In the genomic region with DNA sequence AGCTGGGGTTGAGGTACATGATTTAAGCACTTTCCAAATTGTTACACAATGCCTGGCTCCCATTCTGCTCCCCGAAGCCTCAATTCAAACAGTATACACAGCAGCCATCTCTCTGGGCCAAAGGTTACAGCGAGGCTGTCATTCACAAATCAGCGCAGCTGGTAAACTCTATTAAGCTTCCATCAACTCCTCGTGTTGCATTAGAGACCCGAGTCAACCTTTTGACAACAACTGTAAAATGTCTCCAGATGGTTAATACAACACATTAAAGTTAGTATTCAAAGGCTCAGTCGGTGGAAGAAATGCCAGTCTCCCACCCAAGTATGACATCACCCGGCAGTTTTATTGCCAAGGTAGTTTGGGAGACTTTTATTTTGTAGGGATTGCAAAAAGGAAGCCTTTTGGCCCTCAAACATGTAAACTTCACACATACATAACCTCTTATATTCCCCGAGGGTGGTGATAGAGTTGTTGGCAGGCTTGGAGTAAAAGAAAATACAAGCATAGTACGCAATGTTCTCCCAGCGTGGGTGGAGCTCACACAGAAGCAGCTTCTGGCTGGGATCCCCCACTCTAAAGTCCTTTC, we compare ENCODE assay signal across 10 mouse cellular contexts.
DNase-seq lines count a peak whose midpoint lies in the region; ATAC-seq and TF ChIP-seq lines count a peak whose summit lies in the region.
"Had no signal": no experiment of that assay in that cellular context is flagged by ENCODE, and none has a peak within 500 bp of the region (broad histone marks: within the 10 kb centered on the region; RNA-seq: fewer than 3 reads in every experiment).

No protein-coding gene starts in this region.

- no peak overlapping the region for H3K9ac ChIP-seq in hindbrain, embryonic 11.5 days (ENCODE audit: low read depth, low read length)
- H3K9ac ChIP-seq in midbrain, embryonic 15.5 days = no peak overlapping the region

- H3K9me3 ChIP-seq in hindbrain, embryonic 11.5 days (ENCODE audit: control insufficient read depth, low read length) = no peaks in the 10 kb centered on the region
- no peaks in the 10 kb centered on the region for H3K9me3 ChIP-seq in midbrain, embryonic 15.5 days

- H3K27ac ChIP-seq in gastrocnemius, adult 2 months = 0 out of 2 replicates have a peak overlapping the region, but pooled peaks have one; percentile 5
- H3K27ac ChIP-seq in hindbrain, embryonic 11.5 days (ENCODE audit: low read depth, low read length) = no peak overlapping the region
- peak overlapping the region; percentile 57; the same call in 1 of the 2 replicates for H3K27ac ChIP-seq in midbrain, embryonic 15.5 days
- H3K27ac ChIP-seq: macrophage had no signal

- peak overlapping the region; percentile 44 for H3K4me3 ChIP-seq in gastrocnemius, adult 2 months
- H3K4me3 ChIP-seq in hindbrain, embryonic 11.5 days (ENCODE audit: low read depth, low read length) = no peak overlapping the region
- no peak overlapping the region for H3K4me3 ChIP-seq in midbrain, embryonic 15.5 days

- WGBS in hindbrain, embryonic 11.5 days = 45% methylated on average over 10 of the region's 10 CpGs
- WGBS in midbrain, embryonic 15.5 days = 45% methylated on average over 10 of the region's 10 CpGs

- intact Hi-C loops in gastrocnemius, adult 2 months (cut with DNase I) = no loop called here

- no peak overlapping the region for H3K4me2 ChIP-seq in hindbrain, embryonic 11.5 days (replicated peaks; ENCODE audit: low read depth, low read length)
- no peak overlapping the region for H3K4me2 ChIP-seq in midbrain, embryonic 15.5 days

- TF ChIP-seq CTCF in gastrocnemius, adult 2 months (IDR thresholded peaks at IDR 0.05) = no peak

- peak; percentile 54; the same call in 1 of the 2 replicates for ATAC-seq in hindbrain, embryonic 11.5 days (ENCODE audit: low FRiP score)
- no peak for ATAC-seq in midbrain, embryonic 15.5 days (replicated peaks)

- no peaks in the 10 kb centered on the region; the same call in 1 of the 2 replicates for H3K4me1 ChIP-seq in hindbrain, embryonic 11.5 days (replicated peaks; ENCODE audit: control insufficient read depth, insufficient read depth, low read length)
- H3K4me1 ChIP-seq in midbrain, embryonic 15.5 days = peaks cover 79% of the 10 kb centered on the region

- H3K36me3 ChIP-seq in hindbrain, embryonic 11.5 days (ENCODE audit: control insufficient read depth, insufficient read depth, low read length) = no peaks in the 10 kb centered on the region
- no peaks in the 10 kb centered on the region for H3K36me3 ChIP-seq in midbrain, embryonic 15.5 days (replicated peaks)

- no peaks in the 10 kb centered on the region for H3K27me3 ChIP-seq in hindbrain, embryonic 11.5 days (ENCODE audit: control insufficient read depth, insufficient read depth, low read length)
- H3K27me3 ChIP-seq in midbrain, embryonic 15.5 days (replicated peaks) = no peaks in the 10 kb centered on the region
- H3K27me3 ChIP-seq: CH12.LX had no signal

- peak; percentile 32 for DNase-seq in gastrocnemius, adult 2 months
- DNase-seq in gastrocnemius, postnatal 10 days = no peak
- peak; percentile 30 for DNase-seq in retina, postnatal 1 day
- no peak for DNase-seq in retina, embryonic 14.5 days (ENCODE audit: low spot score)
- DNase-seq in hindbrain, embryonic 11.5 days (ENCODE audit: low spot score) = peak; percentile 40
- DNase-seq in urinary bladder, adult 2 months (ENCODE audit: low spot score) = no peak
- no peak for DNase-seq in thymus, postnatal 25 days

Comparison
In these comparisons a context has a peak if more than half of its experiments do, and no peak if none do; other contexts are left out.
1. DNase-seq: peak in gastrocnemius, adult 2 months (single experiment), retina, postnatal 1 day (single experiment) and hindbrain, embryonic 11.5 days (single experiment); none in gastrocnemius, postnatal 10 days (single experiment), retina, embryonic 14.5 days (single experiment), urinary bladder, adult 2 months (single experiment) and thymus, postnatal 25 days (single experiment).